Mouse (Mus musculus) lung, postnatal 0 days (tissue): ENCODE measurements around the gene Sytl1.

Experiments used
- CTCF ChIP-seq: IDR thresholded peaks from 2 replicates; pipeline ENCODE4 v1.5.1; 2016; ENCODE audit warnings: antibody characterized with exemption, mild to moderate bottlenecking
- EP300 ChIP-seq: IDR thresholded peaks from 2 replicates; pipeline ENCODE4 v1.6.1; 2016; ENCODE audit warnings: antibody characterized with exemption, mild to moderate bottlenecking, control low read depth

DNA sequence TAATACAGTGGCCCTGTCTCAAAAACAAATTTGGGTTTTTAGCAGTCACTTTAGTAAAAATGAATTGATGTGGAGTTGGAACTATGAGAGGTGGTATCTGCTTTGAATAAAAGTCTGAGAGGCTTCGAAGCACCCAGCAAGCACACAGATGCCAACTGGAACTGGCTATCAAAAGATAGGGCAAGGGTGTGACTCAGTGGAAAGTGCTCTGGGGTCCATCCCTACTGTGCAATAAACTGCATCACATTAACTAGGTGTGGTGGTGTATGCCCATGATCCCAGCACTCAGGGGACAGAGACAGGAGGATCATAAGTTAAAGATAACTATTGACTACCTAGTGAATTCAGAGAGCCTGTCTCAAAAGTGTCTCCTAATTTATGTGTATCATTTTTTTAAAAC lies 28.3 kb upstream of the Sytl1 start:
- TF ChIP-seq CTCF (no peak), EP300 (no peak)
